Mouse (Mus musculus) neutrophil, adult 5-6 weeks (primary cell): ENCODE measurements around the gene P2ry10. TPM values are rescaled to one million over a fixed set of nuclear protein-coding genes. Genes with fewer than 3 reads are reported as not detected.
"Not testable (repeated sequence)": the region's sequence is repeated elsewhere in the genome, so short reads cannot be mapped to it uniquely, and the experiment has no call there.

Experiments
- ATAC-seq: fragments of 151-379, 151-347 bp; 2 replicates; pipeline ENCODE4 v1.8.0; 2017; ENCODE audit warnings: mild to moderate bottlenecking, moderate TSS enrichment; ENCODE audit not compliant: insufficient number of reproducible peaks, poor library complexity, low FRiP score, severe bottlenecking; ENCODE audit errors: extremely low read depth
- total RNA-seq: library from RNA; stranded (forward); fragments of 200-1000 nt; gene quantifications from 2 replicates; pipeline ENCODE4 v1.2.3, GENCODE M21; 2017

P2ry10 gene
- total RNA-seq: 191 and 194 TPM in 2 replicates

DNA sequence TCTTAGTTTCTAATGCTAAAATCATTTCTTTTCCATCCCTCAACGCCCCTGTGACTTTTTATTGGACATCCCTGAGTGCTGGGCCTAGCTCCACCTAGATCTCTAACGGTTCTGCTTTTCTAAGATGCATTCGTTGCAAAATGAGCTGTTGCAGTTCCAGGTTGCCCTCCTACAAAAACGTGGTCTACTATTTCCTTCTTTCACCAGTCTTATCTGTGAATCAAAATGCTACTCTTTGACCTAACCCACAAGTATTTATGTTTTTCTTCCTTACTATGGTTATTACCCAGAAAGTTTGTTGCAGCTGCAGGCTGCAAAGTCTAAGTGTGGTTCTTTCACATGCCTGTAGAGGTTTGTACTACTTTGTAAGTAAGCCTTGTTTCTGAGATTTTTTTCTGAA, at the start of gene P2ry10:
Gene P2ry10 (plus strand): TSS at position 316 of the 400 bp plus-strand sequence.
- ATAC-seq: peak; percentile 29

DNA sequence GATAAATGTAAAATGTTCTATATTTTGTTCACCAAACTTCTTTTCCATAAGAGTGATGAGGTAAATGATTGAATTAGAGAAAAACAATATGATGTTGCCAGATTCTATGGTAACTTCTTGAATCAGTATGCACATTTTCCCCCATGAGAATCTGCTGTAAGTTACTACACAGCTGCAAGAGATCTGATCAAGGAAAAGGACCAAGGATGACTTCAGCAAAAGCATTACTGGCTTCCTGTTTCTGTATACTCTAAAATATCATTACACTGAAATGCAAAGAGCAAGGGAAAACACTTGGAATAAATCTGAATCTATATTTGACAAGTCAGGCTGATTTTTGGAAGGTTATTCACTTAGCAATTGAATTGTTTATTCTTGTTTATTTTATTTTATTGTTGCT, 49.1 kb upstream of the P2ry10 start:
- ATAC-seq: no peak

DNA sequence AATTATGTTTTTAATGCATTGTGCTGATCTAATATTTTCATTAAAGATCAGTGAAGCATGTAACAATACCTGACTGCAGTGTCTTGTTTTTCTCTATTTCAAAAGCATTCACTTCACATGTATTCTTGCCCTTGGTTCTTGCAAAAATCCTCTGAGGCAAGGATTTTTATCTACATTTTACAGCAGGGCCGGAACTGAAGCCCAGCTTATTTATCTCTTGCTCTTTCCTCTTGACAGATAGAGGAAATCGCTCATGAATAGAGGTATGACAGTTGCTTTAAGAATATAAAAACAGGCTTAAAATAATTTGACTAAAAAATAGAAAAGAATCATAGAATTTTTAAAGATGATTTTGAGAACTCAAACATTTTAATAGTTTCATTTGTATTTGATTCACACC, 48.7 kb upstream of the P2ry10 start:
- ATAC-seq: no peak

DNA sequence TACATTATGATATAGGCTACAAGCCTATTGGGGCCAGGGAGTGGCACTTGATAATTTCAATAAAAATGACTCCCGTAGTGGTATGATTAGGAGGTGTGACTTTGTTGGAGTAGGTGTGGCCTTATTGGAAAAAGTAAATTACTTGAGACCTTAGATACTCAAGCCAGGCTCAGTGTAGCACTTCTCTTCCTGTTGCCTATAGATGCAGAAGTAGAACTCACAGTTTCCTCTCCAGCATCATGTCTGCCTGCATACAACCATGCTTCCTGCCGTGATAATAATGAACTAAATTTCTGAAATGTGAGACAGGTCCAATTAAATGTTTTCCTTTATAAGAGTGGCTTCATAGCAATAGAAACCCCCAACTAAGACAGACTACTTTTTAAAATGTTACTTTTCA, 45.9 kb upstream of the P2ry10 start:
- no peak for ATAC-seq

DNA sequence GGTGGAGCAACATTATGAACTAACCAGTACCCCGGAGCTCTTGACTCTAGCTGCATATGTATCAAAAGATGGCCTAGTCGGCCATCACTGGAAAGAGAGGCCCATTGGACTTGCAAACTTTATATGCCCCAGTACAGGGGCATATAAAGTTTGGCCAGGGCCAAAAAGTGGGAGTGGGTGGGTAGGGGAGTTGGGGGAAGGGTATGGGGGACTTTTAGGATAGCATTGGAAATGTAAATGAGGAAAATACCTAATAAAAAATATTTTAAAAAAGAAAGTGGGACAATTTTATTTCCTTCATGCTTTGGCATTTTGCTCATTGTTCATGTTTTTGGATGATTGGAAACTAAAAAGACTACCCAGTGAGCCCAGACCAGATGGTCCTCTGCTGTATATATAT, 4.9 kb upstream of the P2ry10 start:
- not testable (repeated sequence) for ATAC-seq

DNA sequence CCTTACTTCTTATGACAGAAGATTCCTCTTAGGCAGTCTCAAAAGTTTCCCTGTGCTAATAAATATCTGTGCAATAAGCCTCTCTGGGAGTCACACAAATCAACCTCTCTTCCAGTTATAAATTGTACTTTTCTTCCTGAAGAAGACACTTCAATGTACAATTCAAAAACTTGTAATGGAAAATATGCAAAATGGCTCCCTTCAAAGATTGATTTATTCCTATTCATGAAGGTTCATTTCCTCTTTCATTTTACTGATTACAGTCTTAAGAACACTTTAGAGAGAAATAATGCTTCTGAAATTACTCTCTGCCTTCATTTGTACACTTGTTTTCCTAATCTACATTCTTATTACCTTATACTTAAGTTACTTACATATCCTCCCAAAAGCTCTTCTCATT, 4.0 kb upstream of the P2ry10 start:
- ATAC-seq: no peak

DNA sequence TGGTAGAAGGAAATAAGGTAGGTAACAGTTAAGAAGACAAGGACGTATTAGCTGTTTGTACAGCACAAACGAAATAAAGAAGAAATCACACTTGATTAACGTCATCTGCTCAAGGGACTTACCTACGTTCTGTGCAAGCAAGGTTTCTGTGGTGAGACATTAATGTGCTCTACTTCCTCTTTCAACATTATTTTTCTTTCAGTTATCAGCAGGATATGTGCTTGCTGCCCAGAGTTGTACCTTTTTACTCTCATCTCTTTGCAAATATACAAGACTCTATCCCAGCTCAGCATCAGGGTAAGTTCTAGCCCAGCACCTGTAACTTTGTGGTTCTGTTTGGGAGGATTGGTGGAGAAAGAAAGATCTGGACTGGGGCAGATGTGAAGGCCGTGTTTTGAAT, 839 bp downstream of the P2ry10 start:
- ATAC-seq: peak; percentile 83

DNA sequence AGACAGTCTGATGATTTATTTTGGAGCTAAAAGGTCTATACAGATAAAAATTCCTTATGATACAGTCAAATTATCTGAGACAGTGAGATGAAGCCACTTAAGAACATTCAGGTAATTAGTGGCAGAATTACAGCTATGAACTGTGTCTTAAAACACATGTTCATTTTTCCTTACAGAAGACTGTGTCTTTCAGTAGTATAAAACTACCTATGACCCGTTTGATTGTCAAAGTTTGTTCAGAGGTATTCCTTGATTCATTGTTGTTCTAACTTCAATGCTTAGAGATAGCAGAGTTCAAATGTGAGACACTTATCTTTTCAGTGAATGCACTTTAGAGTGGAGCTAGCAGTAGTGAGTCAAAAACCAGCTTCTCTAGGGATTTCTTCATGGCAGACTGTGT, 1.6 kb downstream of the P2ry10 start:
- no peak for ATAC-seq

DNA sequence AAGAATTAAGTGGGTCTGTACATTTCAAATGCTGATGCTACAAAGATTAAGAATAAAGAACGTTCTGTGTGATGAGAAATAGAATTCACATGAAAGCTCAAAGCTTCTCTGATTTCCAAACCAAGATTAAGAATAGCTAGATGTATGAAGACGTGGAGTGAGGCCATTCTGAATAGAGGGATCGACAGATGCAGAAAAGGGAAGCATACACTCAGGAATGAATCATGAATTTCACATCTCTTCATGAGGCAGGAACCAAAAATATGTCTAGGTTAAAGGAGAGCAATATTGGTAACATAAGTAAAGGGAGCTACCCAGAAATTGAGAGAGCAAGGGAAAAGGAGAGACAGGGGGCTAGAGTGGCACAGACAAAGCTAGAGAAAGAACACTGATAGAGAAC, 7.3 kb downstream of the P2ry10 start:
- no peak for ATAC-seq

DNA sequence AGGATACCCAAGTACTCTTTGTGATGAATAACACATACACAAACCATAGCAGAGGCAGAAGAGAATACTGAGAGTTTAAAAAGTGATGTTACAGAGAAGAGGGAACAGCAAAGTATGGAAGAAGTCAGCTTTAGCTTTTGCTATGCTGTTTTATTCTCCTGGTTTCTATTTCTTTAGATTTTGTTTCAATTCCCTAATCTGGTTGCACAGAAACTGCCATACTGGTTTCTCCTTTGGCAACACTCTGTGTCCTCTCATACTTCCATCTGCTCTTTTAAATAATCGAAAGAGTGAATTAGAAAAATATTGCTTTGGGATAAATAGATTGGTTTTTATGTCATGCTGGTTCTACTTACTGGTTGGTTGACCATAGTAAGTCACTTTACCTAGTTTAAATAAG, 28.0 kb downstream of the P2ry10 start:
- ATAC-seq: no peak

DNA sequence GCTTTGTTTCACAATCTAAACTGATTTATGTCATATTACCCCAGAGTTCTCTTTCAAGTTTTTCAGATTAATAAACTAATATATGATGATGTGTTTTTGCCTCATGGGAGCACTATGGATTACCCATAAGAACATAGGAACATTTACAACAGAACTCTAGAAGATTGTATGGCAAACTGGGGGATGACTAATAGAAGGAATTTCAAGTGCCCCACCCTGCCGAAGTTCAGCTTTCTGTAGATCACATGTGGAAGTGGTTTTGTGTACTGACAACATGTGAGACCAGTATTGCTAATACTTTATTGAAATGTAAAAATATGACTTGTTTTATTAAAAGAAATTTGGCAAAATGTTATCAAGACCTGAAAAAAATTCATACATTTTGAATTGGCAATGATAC, 28.7 kb downstream of the P2ry10 start:
- no peak for ATAC-seq

DNA sequence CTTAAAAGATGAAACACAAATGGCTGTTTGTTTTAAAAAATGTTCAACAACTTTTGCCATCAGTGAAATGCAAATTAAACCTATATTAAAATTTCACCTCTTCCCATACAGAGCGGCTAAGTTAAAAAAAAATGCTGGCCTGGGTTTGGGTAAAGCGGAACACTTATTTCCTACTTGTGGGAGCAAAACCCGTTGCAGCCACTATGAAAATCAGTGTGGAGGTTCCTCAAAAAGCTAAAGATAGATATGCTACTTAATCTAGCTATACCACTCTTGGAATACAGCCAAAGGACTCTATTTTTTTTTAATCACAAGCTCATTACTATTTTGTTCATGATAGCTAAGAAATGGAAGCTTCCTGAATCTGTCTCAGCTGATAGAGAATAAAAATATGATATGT, 54.9 kb downstream of the P2ry10 start:
- no peak for ATAC-seq

DNA sequence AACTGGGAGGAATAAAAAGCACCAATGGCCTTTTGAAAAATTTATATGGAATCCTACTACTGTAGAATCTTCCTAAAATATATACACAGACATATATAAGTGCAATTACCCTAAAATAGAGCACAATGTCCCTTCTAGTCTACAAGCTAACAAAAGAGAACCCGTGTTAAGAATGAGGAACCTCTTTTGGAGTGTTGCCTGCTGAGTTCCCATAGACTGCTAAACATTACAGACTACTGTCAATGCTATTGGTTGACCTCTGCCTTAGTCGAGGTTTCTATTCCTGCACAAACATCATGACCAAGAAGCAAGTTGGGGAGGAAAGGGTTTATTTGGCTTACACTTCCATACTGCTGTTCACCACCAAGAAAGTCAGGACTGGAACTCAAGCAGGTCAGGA, 55.6 kb downstream of the P2ry10 start:
- no peak for ATAC-seq

DNA sequence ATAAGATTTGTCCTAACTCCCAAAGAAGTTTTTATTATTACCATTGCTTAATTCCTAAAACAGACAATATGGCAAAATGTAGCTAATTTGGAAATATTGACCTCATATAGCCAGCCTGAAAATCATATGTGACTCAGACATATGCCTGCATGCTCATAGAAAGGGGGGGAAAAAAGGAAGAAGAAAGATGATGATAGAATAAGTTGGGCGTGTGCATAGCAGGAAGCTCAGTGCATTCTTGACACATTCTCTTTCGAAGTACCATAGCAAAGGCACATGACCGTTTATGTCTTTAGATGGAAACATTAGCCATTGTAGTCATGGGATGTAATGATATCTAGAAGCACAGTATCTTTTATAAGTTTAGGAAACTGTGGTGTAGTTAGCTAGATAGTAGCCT, 60.4 kb downstream of the P2ry10 start, which contains the start of gene P2ry10b:
Gene P2ry10b (plus strand): TSS at position 247 of the 400 bp plus-strand sequence.
- no peak for ATAC-seq

DNA sequence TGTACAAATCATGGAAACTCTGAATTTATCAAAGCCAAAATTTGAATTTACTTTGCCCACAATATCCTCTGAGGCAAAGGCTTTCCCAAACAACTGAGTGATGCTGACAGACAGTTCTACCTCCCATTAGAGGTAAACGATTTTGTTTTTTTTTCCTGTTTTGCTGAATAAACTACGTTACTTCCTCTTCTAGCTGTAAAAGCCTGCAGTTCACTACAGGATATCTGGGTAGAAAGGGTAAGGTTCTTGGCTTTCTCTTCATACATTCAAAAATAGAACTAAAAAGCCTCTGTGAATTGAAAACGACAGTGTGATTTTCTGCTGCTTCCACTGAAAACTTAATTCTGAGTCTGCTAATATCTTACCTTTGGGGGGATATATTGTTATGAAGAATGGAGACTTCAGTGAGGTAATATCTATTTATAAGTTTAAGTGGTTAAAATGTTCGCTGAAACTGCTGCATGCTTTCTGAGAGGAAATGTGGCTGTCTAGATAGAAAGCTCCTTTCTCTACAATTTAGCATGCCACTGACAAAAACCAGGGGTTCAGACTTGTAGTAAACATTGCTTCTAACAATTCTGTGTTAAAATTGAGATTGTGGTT, 61.2 kb downstream of the P2ry10 start:
- ATAC-seq: no peak

DNA sequence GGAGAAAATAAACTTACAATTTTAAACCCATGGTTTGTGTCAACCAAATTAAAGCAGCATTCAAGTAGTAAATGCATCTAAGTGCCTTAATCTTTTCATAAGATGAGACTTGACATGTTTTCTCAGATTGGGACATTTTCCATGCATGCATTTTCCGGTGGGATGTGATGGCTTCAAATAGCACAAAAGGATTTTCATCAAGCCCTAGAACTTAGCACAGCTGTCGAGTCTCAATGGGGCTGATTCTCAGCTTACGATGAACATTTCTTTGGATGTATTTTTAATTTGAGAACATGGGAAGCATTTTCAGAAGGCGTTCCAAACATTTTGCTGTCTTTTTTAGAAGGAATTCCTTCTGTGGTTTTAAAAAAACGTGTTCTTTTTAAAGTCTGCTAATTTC, 61.7 kb downstream of the P2ry10 start:
- ATAC-seq: no peak

DNA sequence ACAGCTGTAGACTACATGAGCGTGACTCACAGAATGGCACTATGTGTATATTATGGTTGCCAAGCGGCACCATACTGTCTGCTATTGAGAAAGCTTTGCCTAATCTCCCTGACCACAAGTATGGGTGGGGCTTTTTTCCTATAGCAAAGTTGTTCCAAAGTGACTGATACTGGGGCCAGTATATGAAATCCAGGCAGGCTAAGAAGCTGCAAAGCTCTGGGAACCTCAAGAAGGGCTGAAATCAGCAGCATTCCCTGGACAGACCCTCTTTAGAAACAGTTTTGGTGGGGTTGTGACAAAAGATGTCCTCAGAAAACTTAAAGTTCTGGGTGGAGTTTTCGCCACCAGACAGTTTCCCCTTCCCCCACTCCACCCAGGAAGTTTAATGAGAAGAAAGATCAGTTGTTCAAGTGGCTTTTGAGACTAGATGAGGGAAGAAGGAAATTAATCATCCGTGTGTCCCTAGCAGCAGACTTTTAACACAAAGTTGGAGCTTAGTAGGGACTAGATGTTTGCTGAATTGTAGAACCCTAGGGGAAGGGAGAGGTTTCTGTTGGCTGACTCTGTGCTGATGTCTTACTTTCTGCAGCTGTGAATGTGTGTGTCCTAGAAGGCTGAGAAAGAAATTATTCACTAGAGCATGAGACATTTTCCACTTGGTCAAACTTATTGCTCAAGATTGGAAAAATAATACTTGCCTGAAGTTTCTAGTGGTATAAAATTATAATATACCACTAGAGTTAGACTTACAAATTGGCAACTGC, 62.6 kb downstream of the P2ry10 start:
- peak; percentile 90 for ATAC-seq
